Mouse (Mus musculus) heart, adult 2 months (tissue): Measurements from ENCODE around the gene Gpi1.

Source experiments
- CTCF ChIP-seq: fragments of 200-600 bp; IDR thresholded peaks from 2 replicates; pipeline ENCODE4 v1.8.1; 2022; ENCODE audit warnings: antibody characterized with exemption, mild to moderate bottlenecking, moderate library complexity
- EP300 ChIP-seq: fragments of 200-500 bp; IDR thresholded peaks from 2 replicates; pipeline ENCODE4 v1.6.1; 2011; ENCODE audit warnings: low read depth, low read length, control low read depth; ENCODE audit not compliant: insufficient read depth
- POLR2A ChIP-seq: fragments of 200-500 bp; IDR thresholded peaks from 2 replicates; pipeline ENCODE4 v1.6.1; 2011; ENCODE audit warnings: mild to moderate bottlenecking, low read depth, low read length, control low read depth; ENCODE audit not compliant: insufficient read depth

DNA sequence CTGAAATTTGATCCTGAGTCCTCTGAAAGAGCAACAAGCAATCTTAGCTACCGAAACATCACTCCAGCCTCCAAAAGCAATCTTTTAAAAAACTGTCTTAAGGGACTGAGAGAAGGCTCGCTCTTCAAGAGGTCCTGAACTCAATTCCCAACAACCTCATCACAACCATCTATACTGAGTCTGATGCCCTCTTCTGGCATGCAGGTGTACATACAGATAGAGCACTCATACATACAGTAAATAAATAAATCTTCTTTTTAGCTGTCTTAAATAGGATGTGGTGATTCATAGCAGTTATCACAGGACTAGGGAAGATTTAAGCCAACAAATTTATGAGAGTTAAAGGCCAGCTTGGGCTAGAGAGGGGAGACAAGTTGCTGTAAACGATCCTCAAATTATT is 34.5 kb downstream of the Gpi1 start:
- TF ChIP-seq POLR2A (no peak), EP300 (no peak), CTCF (peak; percentile 55)
